Mouse (Mus musculus): ENCODE data around the gene Noc4l.

The Noc4l gene

DNA sequence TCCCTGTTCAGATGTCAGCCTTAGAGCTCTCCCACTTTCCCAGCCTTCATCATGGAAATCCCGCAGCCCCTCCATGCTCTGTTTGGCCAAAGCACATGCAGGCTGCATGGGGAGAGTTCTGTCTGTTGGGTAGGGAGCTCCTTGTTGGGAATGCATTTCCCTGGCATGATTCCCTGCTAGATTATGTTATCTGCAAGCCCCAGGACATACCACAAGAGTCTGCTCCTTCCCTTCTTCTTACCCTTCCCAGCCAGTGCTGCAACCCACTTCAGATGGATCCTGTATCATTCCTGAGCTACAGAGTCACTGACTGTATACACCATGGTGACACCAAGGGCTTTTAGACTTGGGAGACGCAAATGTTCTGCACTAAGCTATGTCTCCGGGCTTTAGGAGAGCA is 43.8 kb downstream of the Noc4l start:
- DNase-seq (ENCODE audit: low read depth, low spot score): no peak

DNA sequence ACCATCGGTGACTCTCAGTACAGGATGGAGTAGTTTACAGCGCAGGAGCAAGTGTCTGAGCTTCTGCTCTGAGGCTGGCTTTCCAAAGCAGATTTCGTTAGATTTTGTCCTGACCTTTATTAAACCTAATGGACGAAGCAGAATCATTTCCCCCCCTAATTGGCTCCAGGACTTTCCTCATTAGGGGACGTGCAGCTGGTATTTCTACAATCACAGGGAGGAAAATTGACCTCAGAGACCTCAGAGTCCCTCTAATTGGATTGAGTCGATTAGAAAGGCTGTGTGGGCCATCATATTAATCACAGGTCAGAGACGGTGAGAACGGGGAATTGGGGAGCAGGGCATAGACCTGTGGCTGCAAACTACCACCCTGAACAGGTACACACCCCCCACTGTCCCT is 44.3 kb downstream of the Noc4l start:
- no peak for DNase-seq (ENCODE audit: low read depth, low spot score)

GRCm38 (mm10) chr5:110608336-110608735 is 44.9 kb downstream of the Noc4l start:
- no peak for DNase-seq (ENCODE audit: low read depth, low spot score)

DNA sequence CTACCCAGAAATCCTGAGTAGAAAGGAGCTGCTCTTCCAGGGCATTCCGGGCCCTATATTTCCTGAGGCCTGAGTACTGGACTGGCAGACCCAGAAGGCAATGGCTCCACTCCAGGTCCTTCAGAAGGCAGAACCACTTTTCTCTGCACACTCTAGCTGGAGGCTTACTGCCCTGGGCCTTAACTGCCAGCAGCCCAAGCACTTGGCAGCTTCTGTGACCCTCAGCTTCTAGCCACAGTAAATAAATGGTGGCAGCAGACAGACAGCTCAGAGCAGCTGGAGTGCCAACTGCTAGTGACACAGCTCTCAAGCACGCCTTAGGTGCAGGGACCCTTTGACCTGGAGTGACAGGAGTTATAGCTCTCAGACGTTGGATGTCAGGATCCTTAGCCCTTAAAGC is 45.5 kb downstream of the Noc4l start:
- DNase-seq (ENCODE audit: low read depth, low spot score): no peak

DNA sequence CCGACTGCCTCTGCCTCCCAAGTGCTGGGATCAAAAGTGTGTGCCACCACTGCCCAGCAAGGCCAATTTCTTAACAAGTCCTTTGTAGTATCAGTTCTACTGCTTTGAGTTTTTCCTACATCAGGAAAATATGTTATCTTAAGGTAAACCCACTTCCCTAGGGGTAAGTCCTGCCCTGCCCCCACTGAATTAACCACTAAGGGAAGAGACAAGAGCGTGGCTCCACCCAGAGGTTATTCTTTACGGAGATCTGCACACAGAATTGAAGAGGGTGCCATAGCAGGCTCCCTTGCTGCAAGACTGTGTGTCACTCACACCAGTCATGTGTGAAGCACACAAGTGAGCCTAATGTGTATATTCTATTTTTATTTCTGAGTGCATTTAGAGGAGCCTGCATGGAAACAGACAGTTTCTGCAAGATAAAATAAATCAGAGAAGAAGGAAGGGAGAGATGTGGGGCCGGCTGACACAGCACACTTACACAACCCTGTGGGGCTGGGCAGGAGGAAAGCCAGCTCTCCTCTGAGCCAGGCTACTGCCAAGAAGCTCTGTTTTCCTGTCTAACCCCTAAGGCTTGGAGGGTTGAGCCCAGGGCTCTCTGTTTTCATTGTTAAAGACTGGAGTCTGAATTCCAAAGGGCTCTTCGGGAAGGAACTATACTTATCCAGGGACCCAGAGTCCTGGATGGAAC is 47.5 kb downstream of the Noc4l start:
- DNase-seq (ENCODE audit: low read depth, low spot score): no peak

GRCm38 (mm10) chr5:110604311-110604710 is 48.9 kb downstream of the Noc4l start:
- no peak for DNase-seq (ENCODE audit: low read depth, low spot score)

DNA sequence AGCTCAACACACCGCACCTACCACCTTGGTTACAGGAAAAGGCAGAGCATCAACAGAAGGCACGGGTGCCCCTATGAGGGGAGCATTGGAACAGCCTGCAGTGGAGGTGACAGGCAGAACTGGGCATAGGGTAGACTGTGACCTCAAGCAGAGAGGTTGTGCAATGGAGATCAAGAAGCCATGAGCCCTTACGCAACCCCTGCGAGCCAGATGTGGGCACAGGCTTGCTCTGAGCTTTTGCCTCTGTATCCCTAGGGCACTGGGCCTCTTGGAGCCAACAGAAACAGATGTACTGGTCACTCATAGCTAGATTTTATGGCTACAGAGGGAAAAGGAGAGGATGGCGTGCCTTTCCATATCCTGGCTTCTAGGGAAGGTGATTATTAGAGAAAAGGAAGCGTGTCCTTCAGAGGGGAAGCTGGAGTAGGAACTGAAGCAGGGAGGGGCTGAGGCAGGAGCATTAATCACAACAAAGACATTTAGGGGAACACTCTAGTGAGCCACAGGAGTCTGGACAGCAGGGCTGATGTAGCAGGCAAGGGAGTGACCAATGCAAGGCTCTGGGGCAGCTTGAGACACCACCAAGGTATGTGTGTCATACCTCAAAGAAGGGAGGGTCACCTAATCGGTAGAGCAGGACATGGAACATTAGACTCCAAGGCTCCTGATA is 50.1 kb downstream of the Noc4l start:
- no peak for DNase-seq (ENCODE audit: low read depth, low spot score)

All from ES-CJ7 (cell line).